8 mouse cellular contexts compared by ENCODE assay signal in the genomic region with DNA sequence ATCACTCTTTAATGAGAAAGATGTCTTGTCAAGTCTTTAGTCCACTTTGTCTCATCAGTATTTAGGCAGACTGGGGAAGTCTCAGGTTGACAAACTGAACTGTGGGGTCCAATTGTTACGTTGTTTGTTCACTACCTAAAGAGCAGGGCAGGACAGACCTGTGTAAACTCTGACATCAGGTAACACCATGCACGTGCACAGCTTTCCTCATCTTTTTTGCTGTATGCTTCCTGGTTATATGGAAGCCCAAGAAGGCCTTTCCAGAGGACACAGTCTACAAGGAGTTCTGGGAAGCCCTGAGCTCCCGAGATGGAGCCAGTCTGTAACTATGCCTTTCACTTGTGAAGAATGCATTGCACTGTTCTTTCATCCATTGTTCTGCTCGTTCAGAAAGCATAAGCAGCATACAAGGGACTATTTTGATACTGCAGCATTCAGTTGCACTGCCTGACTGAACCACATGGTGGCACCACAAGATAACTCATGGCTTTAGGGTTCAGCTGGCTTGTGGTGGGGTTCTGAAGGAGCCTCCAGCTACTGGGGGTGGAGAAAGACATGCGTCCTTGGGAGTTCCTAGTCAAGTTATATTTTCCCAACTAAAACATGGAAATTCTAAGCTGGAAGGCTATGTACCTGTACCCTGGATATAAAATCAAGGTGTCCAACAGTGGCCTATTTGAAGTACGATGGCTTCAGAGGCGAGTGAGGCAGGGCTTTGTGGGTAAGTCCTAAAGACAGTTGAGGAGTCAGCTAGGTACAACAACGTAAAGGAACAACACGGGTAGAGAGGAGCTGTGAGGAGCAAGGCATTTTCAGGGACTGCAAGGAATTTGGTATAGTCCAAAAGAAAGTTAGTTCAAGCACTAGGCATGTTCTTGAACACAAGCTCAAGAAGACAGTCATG. TPM values are rescaled to one million over a fixed set of nuclear protein-coding genes. Genes with fewer than 3 reads are reported as not detected.
A peak's percentile ranks its signal among the peaks of the same experiment; 100 is the strongest.
DNase-seq lines count a peak whose midpoint lies in the region; ATAC-seq lines count a peak whose summit lies in the region.

No protein-coding gene starts in this region.

- DNase-seq in adrenal gland, adult 18-20 months (ENCODE audit: low spot score in 2 of 2): peak; percentile 69 to 71
- peak; percentile 75 for DNase-seq in embryo, embryonic 10 days (ENCODE audit: low spot score)
- peak; percentile 56 for DNase-seq in gastrocnemius, postnatal 14 days
- peak; percentile 54 to 75 for DNase-seq in kidney, postnatal 25 days
- peak; percentile 33 to 42 for DNase-seq in lung, adult 18-20 months
- peak; percentile 57 for DNase-seq in ovary, postnatal 36 days (ENCODE audit: low spot score)
- DNase-seq in thymus, postnatal 36 days: peak; percentile 43 to 50

- intact Hi-C loops in gastrocnemius, postnatal 14 days (cut with DNase I; ENCODE audit: low total_unique reads): loop anchor here (5.0 to 10.0 kb wide), 2 partner anchors 212 to 249 kb away; no protein-coding TSS in a partner anchor

- ATAC-seq in CD4-positive, CD25-positive, alpha-beta regulatory T cell, adult 4 months: peak; percentile 69

RNA-seq across cellular contexts. Expression of gene Alkbh3, which starts 25.1 kb away (rescaled TPM):
- 10 to 100 TPM; 55.1 to 70.7 TPM for polyA plus RNA-seq in CD4-positive, CD25-positive, alpha-beta regulatory T cell, adult 4 months (2017; shearing (Covaris generic))
- 10 to 100 TPM; 43.4 to 58.2 TPM for total RNA-seq in adrenal gland, adult 18-20 months (2021)
- 10 to 100 TPM; 48.9 to 54.0 TPM for total RNA-seq in gastrocnemius, postnatal 14 days (2021)

RNA-seq across cellular contexts. Expression of gene Gm27027, which starts 39.5 kb away (rescaled TPM):
- not detected for polyA plus RNA-seq in CD4-positive, CD25-positive, alpha-beta regulatory T cell, adult 4 months (2017; shearing (Covaris generic))
- not detected for total RNA-seq in adrenal gland, adult 18-20 months (2021)
- under 1 TPM in 1 of 2 experiments, not detected in 1; 0.86 TPM for total RNA-seq in gastrocnemius, postnatal 14 days (2021)

Comparison
In these comparisons a context has a peak if more than half of its experiments do, and no peak if none do; other contexts are left out.
1. Peak in every context shown above with its lines: DNase-seq and ATAC-seq.